Mouse (Mus musculus) urinary bladder, postnatal 4 days (tissue): ENCODE data around the gene a.

ENCODE experiments used
- DNase-seq, 2 experiments: peaks; one replicate each; pipeline ENCODE4 v3.0.0; 2021 to 2022; ENCODE audit warnings: low spot score in 2 of 2

Gene a

DNA sequence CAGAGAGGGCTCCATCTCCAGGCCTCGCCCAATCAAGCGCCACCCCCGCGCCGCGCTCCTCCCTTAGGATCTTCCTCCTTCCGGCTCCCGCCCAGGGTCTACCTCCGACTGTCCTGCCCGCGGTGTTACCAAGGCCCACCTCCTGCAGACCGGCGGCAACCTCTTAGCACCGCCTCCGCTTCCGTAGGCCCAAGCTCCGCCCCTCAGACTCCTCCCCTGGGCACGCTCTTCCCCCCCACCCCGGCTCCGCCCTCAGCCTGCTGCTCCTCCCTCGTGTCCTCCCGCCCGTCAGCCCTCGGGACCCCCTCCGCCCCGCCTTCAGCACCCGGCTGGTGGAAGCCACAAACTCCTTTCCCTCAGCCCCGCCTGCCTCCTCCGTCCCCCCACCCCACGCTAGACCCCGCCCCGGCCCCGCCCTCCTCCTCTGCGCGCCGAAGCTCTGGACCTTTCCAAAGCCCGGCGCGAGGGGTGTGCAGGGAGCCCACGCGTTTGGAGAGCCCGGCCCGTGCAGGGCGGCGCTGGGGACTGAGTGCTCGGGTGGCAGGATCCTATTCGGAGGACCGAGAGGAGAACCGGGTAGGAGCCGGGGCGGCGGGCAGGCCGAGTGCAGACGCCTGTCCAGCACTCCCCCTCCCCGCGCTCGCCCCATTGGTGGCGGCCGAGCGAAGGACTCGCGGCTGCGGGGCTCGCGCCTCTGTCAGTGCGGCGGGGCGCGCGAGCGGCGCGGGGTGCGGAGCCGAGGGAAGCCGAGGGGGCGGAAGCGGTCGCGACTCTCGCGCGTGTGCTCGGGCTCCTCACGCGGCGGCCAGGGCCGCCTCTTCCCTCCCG lies at the start of gene a, which contains the start of gene Raly:
TSS of gene a (plus strand) at position 747 of the 828 bp plus-strand sequence.
TSS of gene Raly (plus strand) at position 441 of the 828 bp plus-strand sequence.
- peak; percentile 98 for DNase-seq

DNA sequence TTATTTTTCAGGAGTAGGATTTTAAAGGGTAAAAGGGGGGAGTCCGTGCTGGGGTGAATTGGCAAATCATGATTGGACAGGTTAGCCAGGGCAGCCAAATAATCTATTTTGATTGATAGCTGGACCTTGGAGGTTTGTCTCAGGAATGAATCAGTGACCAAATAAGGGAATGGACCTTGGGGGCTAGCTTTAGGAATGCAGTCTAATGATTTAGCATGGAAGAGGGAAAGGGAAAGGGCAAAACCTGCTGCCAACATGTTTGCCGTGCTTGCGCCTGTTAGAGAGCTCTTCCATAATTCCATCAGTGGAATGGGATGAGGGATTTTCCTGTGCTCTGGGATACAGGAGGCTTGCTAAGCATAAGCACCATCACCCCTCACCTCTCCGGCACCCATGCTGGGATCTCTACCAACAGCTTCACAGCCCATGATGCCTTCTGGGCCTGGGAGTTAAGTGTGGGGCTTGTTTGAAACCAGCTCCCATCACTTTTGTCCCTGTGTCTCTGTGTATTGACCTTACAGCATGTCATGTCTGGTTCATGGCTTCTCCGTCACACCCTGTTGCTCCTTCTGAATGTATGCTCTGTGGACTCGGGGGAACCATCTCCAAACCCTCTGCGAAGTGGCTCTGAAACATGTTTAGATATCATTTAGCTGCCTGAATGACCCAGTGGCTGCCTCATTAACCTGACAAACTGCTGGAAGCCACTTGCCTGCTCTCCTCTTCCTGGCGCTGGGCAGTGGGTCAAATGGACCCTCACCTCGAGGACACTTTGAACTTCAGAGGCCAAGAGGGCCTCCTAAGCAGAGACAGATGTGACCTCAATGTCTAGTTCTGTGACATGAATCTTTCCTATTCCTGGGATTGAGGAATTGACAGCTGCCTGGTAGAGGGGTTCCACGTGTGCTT lies 48.0 kb upstream of the a start:
- no peak for DNase-seq

DNA sequence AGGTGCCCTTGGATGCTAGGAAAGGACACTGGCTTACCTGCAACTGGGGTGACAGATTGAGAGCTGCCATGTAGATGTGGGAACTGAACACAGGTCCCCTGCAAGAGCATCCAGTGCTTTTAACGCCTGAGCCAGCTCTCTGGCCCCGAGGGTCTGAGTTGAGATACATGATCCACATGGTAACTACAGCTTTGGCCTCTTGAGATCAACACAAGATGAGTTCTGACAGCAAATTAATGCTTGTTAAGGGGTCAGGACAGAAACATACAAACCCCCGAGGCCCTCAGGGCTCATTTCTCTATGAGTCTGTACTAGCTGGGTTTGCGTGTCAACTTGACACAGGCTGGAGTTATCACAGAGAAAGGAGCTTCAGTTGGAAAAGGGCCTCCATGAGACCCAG lies 47.3 kb upstream of the a start:
- no peak for DNase-seq

DNA sequence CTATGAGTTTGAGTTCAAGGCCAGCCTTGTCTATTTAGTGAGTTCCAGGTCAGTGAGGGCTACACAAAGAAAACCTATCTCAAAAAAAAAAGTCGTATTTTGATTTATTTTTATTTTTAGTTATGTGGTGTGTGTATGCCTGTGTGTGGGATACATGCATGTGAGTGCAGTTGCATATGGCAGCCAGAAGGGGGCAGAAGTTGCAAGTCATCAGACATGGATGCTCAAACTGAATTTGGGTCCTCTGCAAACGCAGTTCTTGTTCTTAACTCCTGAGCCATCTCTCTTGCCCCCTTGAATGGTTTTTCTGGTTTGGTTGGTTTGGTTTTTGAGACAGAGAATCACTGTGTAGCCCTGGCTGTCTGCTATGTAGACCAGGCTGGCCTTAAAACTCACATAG lies 42.8 kb upstream of the a start:
- no peak for DNase-seq

DNA sequence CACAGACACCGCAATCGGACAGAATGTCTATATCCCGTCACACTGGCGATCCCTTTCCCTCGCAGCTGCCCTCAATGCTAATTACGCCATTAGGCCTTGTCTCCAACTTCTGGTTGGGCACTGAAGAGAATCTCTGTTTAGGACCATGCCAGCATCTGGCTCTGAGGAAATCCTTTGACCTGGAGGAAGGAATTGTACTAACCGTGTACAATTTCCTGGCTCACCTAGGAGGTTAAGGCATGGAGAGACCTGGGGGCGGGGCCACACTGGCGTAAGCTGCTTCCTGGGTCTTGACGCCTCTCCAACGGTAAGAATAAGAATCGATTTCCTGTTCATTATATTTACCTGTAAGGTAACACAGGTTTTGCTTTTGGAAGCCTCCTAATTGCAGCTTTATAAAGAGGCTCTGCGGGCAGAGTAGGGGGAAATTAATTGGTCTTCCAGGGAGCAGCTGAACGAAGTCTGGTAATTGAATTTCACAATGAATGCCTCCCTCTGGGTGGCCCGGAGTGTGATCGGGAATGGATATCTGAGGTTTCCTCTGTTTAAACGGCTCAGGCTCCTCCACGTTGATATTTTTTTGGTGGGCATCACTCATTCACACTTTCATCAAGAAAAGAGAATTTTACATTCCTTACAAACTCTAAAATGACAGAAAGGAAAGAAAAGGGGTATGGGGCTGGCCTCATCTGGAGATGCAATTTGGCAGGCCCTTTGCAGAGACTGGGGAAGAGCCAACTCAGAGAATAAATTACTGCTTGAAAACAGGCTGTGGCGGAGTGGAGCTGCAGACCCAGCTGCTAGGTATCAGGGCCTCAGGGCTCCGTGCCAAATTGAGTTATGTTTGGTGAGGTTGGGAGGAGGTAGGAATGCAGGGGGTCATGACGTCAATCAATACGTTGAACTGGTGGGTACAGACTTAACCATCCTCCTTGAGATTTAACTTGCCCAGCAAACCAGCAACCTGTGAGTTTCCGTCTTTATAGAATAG lies 41.9 kb upstream of the a start:
- DNase-seq: no peak

DNA sequence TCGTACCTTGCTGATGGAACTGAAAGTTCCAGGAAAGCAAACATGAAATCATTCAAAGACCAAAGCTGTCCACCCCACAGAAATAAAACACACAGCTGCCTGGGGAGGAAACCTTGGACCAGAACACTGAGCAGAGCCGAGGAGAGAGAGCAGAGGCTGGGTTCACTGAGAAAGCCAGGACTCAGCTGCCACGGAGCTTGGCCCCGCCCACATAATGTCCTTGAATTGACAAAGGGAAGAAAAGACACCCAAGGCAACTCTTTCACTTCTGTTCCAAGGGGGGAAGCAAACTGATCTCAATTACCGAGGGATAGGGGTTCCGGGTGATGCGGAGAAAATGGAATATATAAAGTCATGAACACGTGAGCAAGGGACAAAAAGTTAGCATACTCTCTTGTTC lies 39.3 kb upstream of the a start:
- peak in 1 of 2 experiments; percentile 38 for DNase-seq

DNA sequence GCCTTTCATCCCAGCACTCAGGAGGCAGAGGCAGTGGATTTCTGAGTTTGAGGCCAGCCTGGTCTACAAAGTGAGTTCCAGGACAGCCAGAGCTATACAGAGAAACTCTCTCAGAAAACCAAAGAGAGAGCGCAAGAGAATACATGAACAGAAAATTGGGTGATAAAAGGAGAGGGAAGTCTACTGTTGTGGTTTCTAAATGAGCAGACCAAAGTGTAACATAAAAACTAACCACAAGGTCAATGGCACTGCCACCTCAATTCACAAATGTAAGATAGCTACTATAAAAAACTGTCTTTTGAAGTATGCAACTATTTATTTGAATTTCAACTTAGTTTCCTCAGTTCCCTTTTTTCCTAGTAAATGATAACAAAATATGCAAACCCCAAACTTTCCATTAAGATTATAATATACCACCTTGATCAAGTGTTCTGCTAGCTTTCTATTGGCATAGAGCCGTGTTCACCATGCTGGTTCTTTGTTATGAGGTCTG lies 37.1 kb upstream of the a start:
- no peak for DNase-seq

DNA sequence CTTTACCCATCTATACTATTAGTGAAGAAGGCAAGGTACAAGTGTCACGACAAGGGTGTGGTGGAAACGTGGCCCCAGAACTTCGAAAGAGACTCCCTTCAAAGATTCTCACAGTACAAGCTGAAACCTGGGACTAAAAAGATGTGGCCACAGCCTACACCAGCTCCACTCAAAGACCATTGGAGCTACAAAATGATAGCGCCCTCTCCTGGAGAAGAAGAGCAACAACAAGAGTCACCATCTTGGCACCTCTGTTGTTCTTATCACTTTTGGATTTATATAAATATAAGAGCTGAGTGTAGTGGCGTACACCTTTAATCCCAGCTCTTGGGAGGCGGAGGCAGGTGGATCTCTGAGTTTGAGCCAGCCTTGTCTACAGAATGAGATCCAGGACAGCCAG lies 35.4 kb upstream of the a start:
- no peak for DNase-seq

DNA sequence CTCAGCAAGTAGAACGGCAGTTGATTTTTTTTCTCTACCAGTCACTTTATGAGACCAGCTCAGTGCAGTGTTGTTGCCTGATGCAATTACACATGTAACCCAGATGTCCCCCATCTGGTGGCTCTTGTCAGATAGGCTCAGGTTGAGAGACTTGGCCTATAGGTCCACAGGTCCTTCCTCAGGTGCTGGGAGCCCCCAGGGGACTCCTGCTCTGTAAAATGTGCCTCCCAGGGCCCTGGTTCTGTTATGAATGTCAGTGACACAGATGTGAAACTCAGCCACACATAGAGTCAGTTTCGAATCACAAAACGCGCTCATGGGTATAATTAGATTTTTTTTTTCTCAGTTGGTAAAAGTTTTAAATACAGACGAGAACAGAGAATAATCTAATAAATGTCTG lies 33.5 kb upstream of the a start:
- DNase-seq: no peak

DNA sequence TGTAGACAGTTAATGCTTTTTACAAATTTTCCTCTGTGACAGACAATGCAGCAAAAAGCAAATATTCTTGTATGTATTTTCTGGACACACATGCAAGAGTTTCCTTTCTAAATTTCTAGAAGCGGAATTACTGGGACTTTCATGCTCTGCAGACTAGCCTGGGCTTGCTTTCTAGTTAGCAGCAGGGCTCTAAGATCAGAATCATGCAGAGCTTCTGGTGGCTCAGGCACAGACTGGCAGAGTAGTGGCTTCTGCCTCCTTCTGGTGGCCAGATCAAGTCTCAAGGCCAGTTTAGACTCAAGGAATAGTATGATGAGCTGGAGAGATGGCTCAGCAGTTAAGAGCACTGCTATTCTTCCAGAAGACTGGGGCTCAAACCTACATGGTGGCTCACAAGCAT lies 32.7 kb upstream of the a start:
- DNase-seq: no peak

DNA sequence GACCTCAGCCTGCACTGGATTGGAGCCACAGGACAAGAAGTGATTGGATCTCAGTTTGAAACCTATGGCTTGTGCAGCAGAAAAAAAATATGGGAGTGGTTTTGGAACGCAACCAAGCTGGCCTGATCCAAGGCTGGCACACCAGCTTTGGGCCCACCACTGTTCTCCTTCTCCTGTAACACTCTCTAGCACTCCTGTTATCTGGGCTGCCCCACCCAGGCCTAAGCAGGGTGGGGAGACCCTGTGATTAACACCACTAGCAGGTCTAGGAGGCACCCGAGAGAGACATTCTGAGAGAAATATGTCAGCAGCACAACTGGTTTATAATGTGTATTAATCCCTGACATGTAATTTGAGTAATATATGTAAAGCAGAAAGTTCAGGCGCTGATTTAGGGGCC lies 28.0 kb upstream of the a start:
- no peak for DNase-seq

DNA sequence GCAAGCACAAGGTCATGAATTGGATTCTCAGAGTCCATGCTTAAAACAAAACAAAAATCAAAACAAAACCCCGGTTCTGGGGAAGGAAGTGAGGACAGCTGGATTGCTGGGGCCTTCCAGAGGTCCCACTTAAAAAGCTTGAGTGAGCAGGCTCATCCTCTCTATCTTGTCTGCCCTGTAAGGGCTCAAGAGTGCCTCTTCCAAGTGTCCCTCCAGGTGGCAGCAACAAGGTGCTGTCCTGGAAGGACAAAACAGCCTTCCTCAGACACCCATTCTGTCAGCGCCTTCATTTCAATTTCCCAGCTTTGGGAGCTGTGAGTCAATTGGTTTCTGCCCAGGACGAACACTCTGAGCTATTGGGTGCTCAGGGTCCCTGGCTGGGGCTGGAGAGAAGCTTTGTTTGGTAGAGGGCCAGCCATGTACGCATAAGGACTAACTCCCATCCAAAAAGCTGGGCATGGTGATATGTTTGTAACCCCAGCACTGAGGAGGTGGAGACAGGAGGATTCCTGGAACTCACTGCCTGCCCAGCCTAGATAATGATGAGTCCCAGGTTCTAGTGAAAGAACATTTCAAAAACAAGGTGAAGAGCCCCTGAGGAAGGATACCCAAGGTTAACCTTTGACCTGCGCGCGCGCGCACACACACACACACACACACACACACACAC lies 26.2 kb upstream of the a start:
- DNase-seq: no peak

DNA sequence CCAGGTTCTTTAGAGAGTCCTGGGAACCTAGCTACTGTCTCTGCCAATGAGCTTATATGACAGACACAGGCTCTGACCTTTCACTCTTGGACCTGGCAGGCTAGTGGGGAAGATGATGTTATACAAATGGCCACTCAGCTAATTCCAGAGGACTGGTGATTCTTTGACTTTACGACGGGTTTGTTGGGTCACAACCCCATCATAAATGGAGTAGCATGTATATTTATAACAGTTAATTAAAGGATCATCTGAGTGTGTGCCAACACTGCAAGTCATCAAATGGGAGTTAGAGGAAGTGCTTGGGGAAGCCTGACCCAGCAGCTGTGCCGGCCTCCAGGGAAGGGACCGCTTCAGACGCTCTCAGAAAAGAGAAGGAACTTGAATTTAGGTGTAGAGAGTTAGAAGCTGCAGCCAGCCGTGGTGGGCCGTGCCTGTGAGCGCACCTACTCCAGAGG lies 25.6 kb upstream of the a start:
- DNase-seq: no peak

DNA sequence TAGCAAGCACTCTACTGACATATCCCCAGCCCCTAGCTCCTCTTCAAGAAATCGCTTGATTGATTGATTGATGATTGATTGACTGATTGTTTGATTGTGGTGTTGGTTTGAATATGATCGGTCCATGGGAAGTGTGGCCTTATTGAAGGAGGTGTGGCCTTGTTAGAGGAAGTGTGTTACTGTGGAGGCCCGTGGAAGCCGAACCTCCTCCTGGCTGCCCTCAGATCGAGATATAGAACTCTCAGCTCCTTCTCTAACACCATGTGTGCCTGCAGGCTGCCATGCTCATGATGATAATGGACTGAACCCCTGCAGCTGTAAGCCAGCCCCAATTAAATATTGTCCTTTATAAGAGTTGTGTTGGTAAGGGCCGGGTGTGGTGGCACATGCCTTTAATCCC lies 24.2 kb upstream of the a start:
- no peak for DNase-seq

DNA sequence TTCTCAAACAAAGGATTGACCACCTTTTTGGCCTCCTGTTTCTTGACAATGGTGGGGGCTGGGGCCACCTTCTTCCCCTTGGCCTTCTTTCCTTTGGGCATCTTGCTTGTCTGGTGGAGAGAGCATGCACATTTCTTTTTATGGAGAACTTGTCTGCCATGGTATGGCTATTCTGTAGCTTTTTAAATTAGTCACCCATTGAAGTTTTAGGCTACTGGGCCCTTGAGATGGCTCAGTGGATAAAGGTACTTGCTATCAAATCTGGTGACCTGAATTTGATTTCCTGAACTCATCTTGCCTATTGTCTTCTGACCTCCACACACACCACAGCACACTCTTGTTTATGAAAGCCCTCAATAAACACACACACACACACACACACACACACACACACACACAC lies 21.3 kb upstream of the a start, which contains the start of gene Gm14214:
TSS of gene Gm14214 (minus strand) at position 101 of the 400 bp plus-strand sequence.
- DNase-seq: no peak

DNA sequence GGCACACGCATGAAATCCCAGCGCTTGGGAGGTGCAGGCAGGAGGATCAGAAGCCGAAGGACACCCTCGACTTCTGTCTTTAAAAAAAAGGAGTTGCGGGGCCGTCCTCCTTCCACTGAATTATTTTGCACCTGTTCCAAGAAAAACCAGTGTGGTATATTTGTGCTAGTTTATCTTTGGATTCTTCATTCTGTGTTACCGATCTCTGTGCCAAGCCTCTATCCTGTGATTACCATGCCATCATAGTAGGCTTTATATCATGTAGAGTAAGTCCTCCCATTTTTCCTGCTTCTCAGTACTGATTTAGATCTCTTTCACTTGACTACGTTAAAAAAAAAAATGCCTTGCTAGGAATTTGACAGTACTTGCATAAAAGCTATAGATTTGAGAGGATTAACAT lies 19.6 kb upstream of the a start:
- no peak for DNase-seq

DNA sequence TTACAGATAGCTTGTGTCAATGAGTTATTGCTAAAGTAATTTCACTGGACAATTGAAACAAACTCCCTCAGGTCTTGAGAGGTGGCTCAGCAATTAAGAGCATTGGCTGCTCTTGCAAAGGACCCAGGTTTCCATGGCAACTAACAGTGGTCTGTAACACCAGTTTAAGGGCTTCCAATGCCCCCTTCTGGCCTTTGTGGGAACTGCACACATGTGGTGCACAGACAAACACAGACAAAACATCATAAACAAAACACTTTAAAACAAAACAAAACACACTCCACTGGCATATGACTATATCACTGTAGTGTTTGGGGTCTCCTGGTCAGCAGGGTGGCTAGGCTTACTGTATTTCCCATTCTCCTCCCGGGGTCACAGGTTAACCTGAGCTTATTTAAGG lies 17.2 kb upstream of the a start:
- no peak for DNase-seq

DNA sequence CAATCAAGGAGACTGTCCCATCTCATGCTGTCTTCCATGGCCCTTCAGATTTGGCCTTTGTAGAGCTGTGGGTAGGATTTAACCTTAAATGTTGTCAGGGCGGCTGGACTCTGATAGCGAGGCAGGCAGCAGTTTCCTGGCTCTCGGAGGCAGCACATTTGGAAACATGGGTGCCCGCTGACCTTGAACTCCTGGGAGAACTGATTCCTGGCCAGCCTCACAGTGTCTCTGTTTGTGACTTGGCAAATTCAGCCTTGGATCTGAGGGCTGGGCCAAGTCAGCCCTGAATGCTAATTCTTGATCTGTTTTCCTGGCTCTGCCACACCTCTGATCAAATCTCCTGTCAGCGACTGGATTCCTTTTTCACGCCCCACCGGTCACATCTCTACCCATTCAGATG lies 14.7 kb upstream of the a start:
- DNase-seq: no peak

DNA sequence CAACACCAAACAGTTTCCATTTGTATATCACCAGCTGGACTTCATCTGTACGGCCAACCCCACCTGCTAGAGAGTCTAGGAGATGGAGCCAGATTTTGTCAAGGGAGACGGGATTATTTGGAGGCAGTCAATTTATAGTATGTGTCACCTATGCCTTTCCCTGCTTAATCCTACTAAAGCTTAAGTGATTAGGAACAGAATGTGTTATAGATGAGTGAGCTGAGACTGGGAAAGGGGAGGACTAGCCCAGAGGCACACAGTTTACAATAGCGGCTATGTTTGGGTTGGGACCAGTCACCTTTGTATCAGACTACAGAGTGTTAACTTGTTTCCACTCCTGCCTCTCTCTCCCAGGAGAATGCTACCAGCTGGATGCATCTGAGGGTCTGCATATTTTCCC lies 11.6 kb upstream of the a start:
- no peak for DNase-seq

DNA sequence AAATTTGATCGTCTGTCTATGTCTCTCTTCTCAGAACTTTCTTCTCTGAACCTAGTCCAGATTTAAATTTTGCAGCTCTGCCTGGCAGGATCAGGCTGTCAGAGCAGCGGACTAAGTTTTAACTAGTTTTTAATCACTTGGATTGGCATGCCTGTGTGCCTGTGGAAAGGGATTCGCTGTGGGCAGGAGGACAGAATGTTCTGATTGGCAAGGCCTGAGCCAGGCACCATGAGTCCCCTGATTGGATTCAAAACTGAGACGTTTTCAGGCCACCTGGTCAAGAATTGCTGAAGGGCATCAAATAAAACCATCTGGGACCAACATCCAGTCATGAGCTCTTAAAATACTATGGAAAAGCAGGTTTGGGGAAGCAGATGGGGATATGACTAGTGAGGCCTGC lies 8.8 kb upstream of the a start:
- DNase-seq: no peak
